8 mouse cellular contexts compared by ENCODE assay signal in the genomic region with DNA sequence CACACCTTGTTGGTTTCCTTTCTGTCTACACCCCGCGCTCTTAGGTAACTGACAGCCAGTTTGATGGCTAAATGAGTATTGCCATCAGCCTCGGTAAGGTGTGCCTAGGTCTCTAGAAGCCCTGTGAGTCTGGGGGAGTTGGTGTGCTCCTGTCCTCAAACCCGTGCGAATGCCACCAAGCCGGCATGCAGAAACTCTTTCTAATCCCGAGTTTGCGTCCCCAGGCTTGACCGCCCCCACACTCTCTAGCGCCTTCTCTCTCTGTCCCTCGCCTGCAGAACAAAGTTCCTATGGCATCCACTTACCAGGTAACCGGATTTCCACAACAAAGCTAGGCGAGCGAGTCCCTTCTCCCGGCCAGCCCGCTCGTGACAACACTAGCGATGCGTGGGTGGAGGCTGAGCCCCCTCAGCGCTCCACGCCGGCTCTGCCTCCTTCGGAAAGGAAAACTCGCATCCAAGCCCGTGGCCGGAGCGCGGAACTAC. TPM values are rescaled to one million over a fixed set of nuclear protein-coding genes. Genes with fewer than 3 reads are reported as not detected.
DNase-seq lines count a peak whose midpoint lies in the region; ATAC-seq and TF ChIP-seq lines count a peak whose summit lies in the region.

No protein-coding gene starts in this region.

- H3K27me3 ChIP-seq in cerebellum, adult 2 months (ENCODE audit: control insufficient read depth, insufficient read depth, low read length), result peaks cover 6% of the 10 kb centered on the region; the same call in 1 of the 2 replicates
- H3K27me3 ChIP-seq in spleen, adult 2 months (ENCODE audit: control insufficient read depth, insufficient read depth, low read length), result peaks cover 15% of the 10 kb centered on the region
- H3K27me3 ChIP-seq in hindbrain, postnatal 0 days (ENCODE audit: insufficient read depth, low read length), result peaks cover 11% of the 10 kb centered on the region
- peaks cover 61% of the 10 kb centered on the region for H3K27me3 ChIP-seq in midbrain, embryonic 12.5 days

- peak; percentile 19; the same call in 1 of the 2 replicates for ATAC-seq in hindbrain, postnatal 0 days
- peak; percentile 6; the same call in 1 of the 2 replicates for ATAC-seq in midbrain, embryonic 12.5 days (ENCODE audit: low FRiP score, low read depth)

- H3K27ac ChIP-seq in cerebellum, adult 2 months (ENCODE audit: insufficient read depth, low read length), result no peak overlapping the region
- peak overlapping the region; percentile 27; the same call in 1 of the 2 replicates for H3K27ac ChIP-seq in spleen, adult 2 months (ENCODE audit: insufficient read depth, low read length)
- H3K27ac ChIP-seq in hindbrain, postnatal 0 days, result peak overlapping the region; percentile 41; the same call in 1 of the 2 replicates
- 0 out of 2 replicates have a peak overlapping the region, but pooled peaks have one; percentile 30 for H3K27ac ChIP-seq in midbrain, embryonic 12.5 days (replicated peaks)

- H3K9ac ChIP-seq in hindbrain, postnatal 0 days (replicated peaks; ENCODE audit: low read length), result peak overlapping the region; percentile 42
- peak overlapping the region; percentile 63 for H3K9ac ChIP-seq in midbrain, embryonic 12.5 days (replicated peaks)

- no peaks in the 10 kb centered on the region for H3K36me3 ChIP-seq in spleen, adult 2 months (ENCODE audit: control insufficient read depth, insufficient read depth, low read length)
- H3K36me3 ChIP-seq in hindbrain, postnatal 0 days (ENCODE audit: insufficient read depth, low read length), result no peaks in the 10 kb centered on the region
- H3K36me3 ChIP-seq in midbrain, embryonic 12.5 days, result no peaks in the 10 kb centered on the region

- WGBS in cerebellum, adult 2 months, result under 1% methylated on average over 28 of the region's 28 CpGs
- 1% methylated on average over 28 of the region's 28 CpGs for WGBS in spleen, adult 2 months
- WGBS in hindbrain, postnatal 0 days, result under 1% methylated on average over 28 of the region's 28 CpGs
- under 1% methylated on average over 28 of the region's 28 CpGs for WGBS in midbrain, embryonic 12.5 days

- no peaks in the 10 kb centered on the region for H3K4me1 ChIP-seq in cerebellum, adult 2 months (ENCODE audit: control insufficient read depth, insufficient read depth, low read length)
- peaks cover 7% of the 10 kb centered on the region for H3K4me1 ChIP-seq in spleen, adult 2 months (ENCODE audit: control insufficient read depth, insufficient read depth, insufficient read length)
- peaks cover 12% of the 10 kb centered on the region; the same call in 1 of the 2 replicates for H3K4me1 ChIP-seq in hindbrain, postnatal 0 days (ENCODE audit: insufficient read depth, low read length)
- peaks cover 25% of the 10 kb centered on the region for H3K4me1 ChIP-seq in midbrain, embryonic 12.5 days

- TF ChIP-seq CTCF in cerebellum, adult 2 months (IDR thresholded peaks at IDR 0.05; ENCODE audit: borderline replicate concordance, insufficient read depth, low read depth, low read length), result no peak
- no peak for TF ChIP-seq CTCF in spleen, adult 2 months (IDR thresholded peaks at IDR 0.05; ENCODE audit: extremely low read depth, insufficient read depth, insufficient read length, insufficient replicate concordance)
- TF ChIP-seq CTCF in hindbrain, postnatal 0 days (IDR thresholded peaks at IDR 0.05; ENCODE audit: low read depth), result no peak

- peak overlapping the region; percentile 92 for H3K4me2 ChIP-seq in hindbrain, postnatal 0 days (ENCODE audit: low read depth, low read length)
- H3K4me2 ChIP-seq in midbrain, embryonic 12.5 days (replicated peaks), result peak overlapping the region; percentile 98

- no peaks in the 10 kb centered on the region for H3K9me3 ChIP-seq in hindbrain, postnatal 0 days (ENCODE audit: low read length)
- H3K9me3 ChIP-seq in midbrain, embryonic 12.5 days, result no peaks in the 10 kb centered on the region

- DNase-seq in cerebellum, adult 2 months, result no peak
- no peak for DNase-seq in cerebellum, adult 9-11 months
- DNase-seq in spleen, adult 2 months (ENCODE audit: low read depth in 1 of 2, low spot score in 2 of 2), result no peak
- no peak for DNase-seq in spleen, adult 12 weeks (ENCODE audit: low spot score)
- DNase-seq in hindbrain, postnatal 0 days (ENCODE audit: low spot score), result no peak
- no peak for DNase-seq in adrenal gland, postnatal 36 days
- DNase-seq in left cerebral cortex, adult 9 months (ENCODE audit: low spot score in 2 of 2), result no peak

- no peak for TF ChIP-seq POLR2A in cerebellum, adult 2 months (IDR thresholded peaks at IDR 0.05; ENCODE audit: borderline replicate concordance, insufficient read depth, low read length)
- TF ChIP-seq POLR2A in spleen, adult 2 months (IDR thresholded peaks at IDR 0.05; ENCODE audit: low read depth, low read length), result no peak

- peak overlapping the region; percentile 48 for H3K4me3 ChIP-seq in cerebellum, adult 2 months (replicated peaks; ENCODE audit: insufficient read depth, low read depth, low read length)
- H3K4me3 ChIP-seq in spleen, adult 2 months (ENCODE audit: extremely low read depth, insufficient read depth, insufficient read length), result peak overlapping the region; percentile 59
- H3K4me3 ChIP-seq in hindbrain, postnatal 0 days (ENCODE audit: low read length), result peak overlapping the region; percentile 57
- H3K4me3 ChIP-seq in midbrain, embryonic 12.5 days, result peak overlapping the region; percentile 60

RNA-seq across cellular contexts. Expression of a gene that starts 0.5 kb away (rescaled TPM):
- polyA plus RNA-seq in cerebellum, adult 2 months (2012; rRNA removed), result 0.59 and 0.63 TPM in 2 replicates
- polyA plus RNA-seq in spleen, adult 2 months (2012; rRNA removed), result 1.7 TPM in 2 replicates
- 11.4 and 16.2 TPM in 2 replicates for total RNA-seq in hindbrain, postnatal 0 days (2014; rRNA removed)
- polyA plus RNA-seq in hindbrain, postnatal 0 days (2015; fragmentation: Nextera tagmentation; extraction: Ambion mirVana), result 1.6 and 1.8 TPM in 2 replicates
- 3.0 and 3.5 TPM in 2 replicates for polyA plus RNA-seq in midbrain, embryonic 12.5 days (2016; fragmentation: Nextera tagmentation; extraction: Ambion mirVana)
- 10 to 100 TPM; 10.5 to 12.1 TPM for total RNA-seq in adrenal gland, postnatal 36 days (2021)
